Mouse (Mus musculus) heart, embryonic 10.5 days (tissue): Measurements from ENCODE around the gene Tmigd1. TPM values are rescaled to one million over a fixed set of nuclear protein-coding genes. Genes with fewer than 3 reads are reported as not detected.

Experiments used
- DNase-seq: peaks from one replicate; pipeline ENCODE4 v3.0.0-alpha.2; 2017; ENCODE audit warnings: low spot score
- H3K27ac ChIP-seq: fragments of 300-500 bp; sonication (generic); 2 replicates; pipeline ENCODE4 v1.5.1; 2016; ENCODE audit warnings: mild to moderate bottlenecking
- H3K27me3 ChIP-seq: fragments of 300-500 bp; sonication (generic); 2 replicates; pipeline ENCODE4 v1.6.1; 2016; ENCODE audit warnings: mild to moderate bottlenecking; ENCODE audit not compliant: poor library complexity, insufficient read depth, severe bottlenecking
- H3K36me3 ChIP-seq: fragments of 300-500 bp; sonication (generic); 2 replicates; pipeline ENCODE4 v1.6.1; 2016; ENCODE audit warnings: mild to moderate bottlenecking, moderate library complexity
- H3K4me1 ChIP-seq: fragments of 300-500 bp; sonication (generic); 2 replicates; pipeline ENCODE4 v1.6.1; 2016; ENCODE audit warnings: mild to moderate bottlenecking
- H3K4me3 ChIP-seq: fragments of 300-500 bp; sonication (generic); 2 replicates; pipeline ENCODE4 v1.5.1; 2016; ENCODE audit warnings: mild to moderate bottlenecking, moderate library complexity
- H3K9me3 ChIP-seq: fragments of 300-500 bp; sonication (generic); 2 replicates; pipeline ENCODE4 v1.6.1; 2016; ENCODE audit warnings: mild to moderate bottlenecking, moderate library complexity
- WGBS: fragments of 180-500 bp; shearing (Covaris S2); methylation state at CpG from one replicate; pipeline ENCODE4 v1.1.7; 2016; 5-methylcytosine and 5-hydroxymethylcytosine counted together
- polyA plus RNA-seq: library from polyadenylated mRNA; unstranded; fragments of >200 nt; fragmentation: Nextera tagmentation; extraction: Ambion mirVana; gene quantifications from 2 replicates; pipeline ENCODE4 v1.2.1, GENCODE M21; 2016

Gene Tmigd1
- polyA plus RNA-seq, 1 experiment from 2014 or later = 0.40 TPM

DNA sequence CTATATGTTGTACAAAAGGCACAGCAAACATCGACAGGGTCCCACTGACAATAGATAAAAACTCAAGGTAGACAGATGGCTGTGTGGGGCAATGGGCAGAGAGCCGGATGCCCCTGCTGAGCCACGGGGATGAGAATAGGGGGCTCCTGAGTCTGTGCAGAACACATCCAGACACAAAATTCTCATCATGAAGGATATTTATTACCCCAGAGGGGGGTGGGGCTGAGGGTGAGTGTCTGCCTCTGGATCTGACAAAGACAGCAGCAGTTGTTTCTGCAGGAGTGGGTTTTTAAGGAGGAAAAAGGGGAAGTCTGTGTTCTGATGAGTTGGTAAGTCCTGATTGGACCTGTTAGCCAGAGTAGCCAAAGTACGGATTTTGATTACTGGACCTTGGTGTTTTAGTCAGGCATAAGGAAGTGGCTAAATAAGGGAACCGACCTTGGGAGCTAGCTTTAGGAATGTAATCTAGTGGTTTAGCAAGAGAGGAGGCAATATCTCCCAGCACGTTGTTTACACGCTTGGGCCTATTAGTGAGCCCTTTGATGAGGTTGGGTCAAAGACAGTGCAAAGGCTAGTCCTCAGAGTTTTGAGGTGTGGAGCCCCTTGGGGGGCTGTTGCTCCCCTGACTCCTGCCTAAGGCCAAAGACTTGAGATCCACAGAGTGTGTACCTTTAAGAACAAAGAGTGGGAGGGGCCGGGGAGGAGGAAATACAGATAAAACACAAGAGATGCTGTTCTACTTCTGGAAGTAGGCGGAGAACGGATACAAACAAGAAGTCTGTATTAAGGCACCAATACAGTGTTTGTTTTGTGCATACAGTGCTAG lies 12.4 kb upstream of the Tmigd1 start:
- Histone ChIP-seq H3K27ac (peak overlapping the region; percentile 76), H3K4me3 (peak overlapping the region; percentile 3; the same call in 1 of the 2 replicates), H3K36me3 (no peaks in the 10 kb centered on the region), H3K9me3 (no peaks in the 10 kb centered on the region), H3K27me3 (no peaks in the 10 kb centered on the region), H3K4me1 (peaks cover 22% of the 10 kb centered on the region)
- no peak for DNase-seq
- WGBS = 39% methylated on average over 10 of the region's 10 CpGs

- H3K27me3 ChIP-seq = no peaks in the 10 kb centered on the region
- 89% methylated on average over 7 of the region's 7 CpGs for WGBS
- no peak for DNase-seq
- peaks cover 22% of the 10 kb centered on the region for H3K4me1 ChIP-seq
- H3K9me3 ChIP-seq = no peaks in the 10 kb centered on the region
- H3K4me3 ChIP-seq = no peak overlapping the region
- no peaks in the 10 kb centered on the region for H3K36me3 ChIP-seq
- no peak overlapping the region for H3K27ac ChIP-seq
These were observed 10.8 kb upstream of the Tmigd1 start for GRCm38 (mm10) chr11:76891171-76891570.

DNA sequence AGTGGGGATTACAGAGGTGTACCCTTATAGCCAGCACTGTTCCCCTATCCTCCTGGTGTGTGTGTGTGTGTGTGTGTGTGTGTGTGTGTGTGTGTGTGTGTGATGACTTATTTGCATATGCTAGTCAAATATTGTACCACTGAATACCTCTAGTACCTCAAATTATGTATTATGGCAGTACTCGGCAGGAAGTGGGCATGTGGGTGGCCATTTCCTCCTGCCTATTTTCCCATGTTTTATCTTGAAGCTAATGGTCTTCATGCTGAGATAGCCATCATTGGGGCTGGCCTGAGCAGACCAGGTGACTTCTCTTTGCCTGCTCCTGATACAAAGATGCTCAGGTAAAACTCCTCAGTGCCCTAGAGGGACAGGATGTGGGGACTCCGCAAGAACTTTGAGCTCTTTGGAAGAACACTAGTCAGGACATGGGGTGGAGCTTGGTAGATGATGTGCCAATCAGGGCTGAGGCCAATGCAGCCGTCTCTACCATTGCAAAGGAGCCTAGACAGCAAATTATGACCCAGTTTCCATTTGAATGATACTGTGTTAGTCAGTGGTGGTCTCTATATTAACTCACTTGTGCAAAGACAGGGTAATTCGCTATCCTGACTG lies 10.1 kb upstream of the Tmigd1 start:
- Histone ChIP-seq H3K9me3 (no peaks in the 10 kb centered on the region), H3K36me3 (no peaks in the 10 kb centered on the region), H3K4me1 (peaks cover 26% of the 10 kb centered on the region), H3K27ac (peak overlapping the region; percentile 13; the same call in 1 of the 2 replicates), H3K4me3 (no peak overlapping the region), H3K27me3 (no peaks in the 10 kb centered on the region)
- WGBS = 74% methylated on average over 4 of the region's 4 CpGs
- no peak for DNase-seq

- no peaks in the 10 kb centered on the region for H3K27me3 ChIP-seq
- peak overlapping the region; percentile 67; the same call in 1 of the 2 replicates for H3K27ac ChIP-seq
- WGBS = 76% methylated on average over 3 of the region's 3 CpGs
- no peak for DNase-seq
- H3K36me3 ChIP-seq = no peaks in the 10 kb centered on the region
- H3K4me3 ChIP-seq = no peak overlapping the region
- peaks cover 26% of the 10 kb centered on the region for H3K4me1 ChIP-seq
- H3K9me3 ChIP-seq = no peaks in the 10 kb centered on the region
These were observed 9.0 kb upstream of the Tmigd1 start for GRCm38 (mm10) chr11:76892972-76893371.

- WGBS = 36% methylated on average over 4 of the region's 4 CpGs
- no peaks in the 10 kb centered on the region for H3K9me3 ChIP-seq
- H3K27me3 ChIP-seq = no peaks in the 10 kb centered on the region
- no peak overlapping the region for H3K4me3 ChIP-seq
- peaks cover 26% of the 10 kb centered on the region for H3K4me1 ChIP-seq
- H3K27ac ChIP-seq = peak overlapping the region; percentile 67
- DNase-seq = peak; percentile 79
- H3K36me3 ChIP-seq = no peaks in the 10 kb centered on the region
These were observed 8.4 kb upstream of the Tmigd1 start for GRCm38 (mm10) chr11:76893570-76893969.

DNA sequence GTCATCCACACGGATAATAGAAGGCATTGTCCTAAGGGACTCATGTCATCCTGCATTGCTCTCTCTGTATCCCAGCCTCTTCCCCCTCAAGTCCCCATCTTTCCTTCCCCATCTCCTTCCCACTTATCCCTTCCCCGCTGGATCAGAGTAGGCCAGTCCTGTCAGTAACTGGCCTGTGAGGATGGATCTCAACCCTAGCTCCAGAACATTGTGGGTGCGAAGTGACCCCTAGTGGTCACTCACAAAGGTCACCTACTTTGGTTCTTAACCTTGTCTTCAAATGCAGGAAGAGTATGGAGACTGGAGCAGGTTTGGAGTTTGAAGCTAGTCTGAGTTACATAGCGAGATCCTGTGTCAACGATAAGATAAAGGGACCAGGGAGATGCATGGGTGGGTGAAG lies 7.7 kb upstream of the Tmigd1 start:
- peaks cover 26% of the 10 kb centered on the region for H3K4me1 ChIP-seq
- no peaks in the 10 kb centered on the region for H3K36me3 ChIP-seq
- H3K4me3 ChIP-seq = 0 out of 2 replicates have a peak overlapping the region, but pooled peaks have one; percentile 3
- no peaks in the 10 kb centered on the region for H3K27me3 ChIP-seq
- H3K27ac ChIP-seq = peak overlapping the region; percentile 67; the same call in 1 of the 2 replicates
- WGBS = 22% methylated on average over 5 of the region's 5 CpGs
- DNase-seq = peak; percentile 84
- H3K9me3 ChIP-seq = no peaks in the 10 kb centered on the region

GRCm38 (mm10) chr11:76896360-76896759 lies 5.6 kb upstream of the Tmigd1 start:
- Histone ChIP-seq H3K4me3 (no peak overlapping the region), H3K4me1 (peaks cover 16% of the 10 kb centered on the region), H3K27ac (no peak overlapping the region), H3K36me3 (no peaks in the 10 kb centered on the region), H3K27me3 (no peaks in the 10 kb centered on the region), H3K9me3 (no peaks in the 10 kb centered on the region)
- no peak for DNase-seq
- 57% methylated on average over 6 of the region's 6 CpGs for WGBS

- Histone ChIP-seq H3K9me3 (no peaks in the 10 kb centered on the region), H3K36me3 (no peaks in the 10 kb centered on the region), H3K4me1 (peaks cover 16% of the 10 kb centered on the region), H3K27me3 (no peaks in the 10 kb centered on the region), H3K27ac (no peak overlapping the region), H3K4me3 (no peak overlapping the region)
- no peak for DNase-seq
- WGBS = 77% methylated on average over 1 of the region's 1 CpGs
These were observed 4.8 kb upstream of the Tmigd1 start for GRCm38 (mm10) chr11:76897126-76897525.

DNA sequence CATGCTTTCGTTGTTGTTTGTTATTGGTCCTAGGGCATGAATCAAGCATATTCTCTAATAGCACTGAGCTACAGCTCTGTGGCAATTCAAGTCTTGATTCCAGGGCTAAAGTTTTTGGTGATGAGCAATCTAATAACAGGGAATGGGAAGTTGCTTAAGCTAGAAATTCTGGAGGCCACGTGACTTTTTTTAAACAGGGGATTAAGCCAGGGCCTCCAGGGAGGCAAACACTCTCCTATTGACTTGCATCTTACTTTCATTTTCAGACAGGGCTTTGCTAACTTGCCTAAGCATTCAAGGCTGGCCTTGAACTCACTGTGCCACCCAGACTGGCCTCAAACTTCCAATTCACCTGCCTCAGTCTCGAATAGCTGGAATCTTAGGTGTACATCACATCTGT lies 4.1 kb upstream of the Tmigd1 start:
- no peak for DNase-seq
- Histone ChIP-seq H3K4me3 (no peak overlapping the region), H3K36me3 (no peaks in the 10 kb centered on the region), H3K4me1 (peaks cover 14% of the 10 kb centered on the region), H3K27ac (no peak overlapping the region), H3K27me3 (no peaks in the 10 kb centered on the region), H3K9me3 (no peaks in the 10 kb centered on the region)
- 56% methylated on average over 3 of the region's 3 CpGs for WGBS

GRCm38 (mm10) chr11:76898751-76899150 lies 3.2 kb upstream of the Tmigd1 start:
- Histone ChIP-seq H3K27me3 (no peaks in the 10 kb centered on the region), H3K4me1 (peaks cover 7% of the 10 kb centered on the region), H3K36me3 (no peaks in the 10 kb centered on the region), H3K27ac (no peak overlapping the region), H3K4me3 (no peak overlapping the region), H3K9me3 (no peaks in the 10 kb centered on the region)
- 94% methylated on average over 3 of the region's 3 CpGs for WGBS
- DNase-seq = no peak

GRCm38 (mm10) chr11:76899758-76900738 lies 1.9 kb upstream of the Tmigd1 start:
- Histone ChIP-seq H3K27me3 (no peaks in the 10 kb centered on the region), H3K9me3 (no peaks in the 10 kb centered on the region), H3K4me3 (no peak overlapping the region), H3K27ac (no peak overlapping the region), H3K4me1 (peaks cover 4% of the 10 kb centered on the region), H3K36me3 (no peaks in the 10 kb centered on the region)
- 61% methylated on average over 5 of the region's 5 CpGs for WGBS
- no peak for DNase-seq

DNA sequence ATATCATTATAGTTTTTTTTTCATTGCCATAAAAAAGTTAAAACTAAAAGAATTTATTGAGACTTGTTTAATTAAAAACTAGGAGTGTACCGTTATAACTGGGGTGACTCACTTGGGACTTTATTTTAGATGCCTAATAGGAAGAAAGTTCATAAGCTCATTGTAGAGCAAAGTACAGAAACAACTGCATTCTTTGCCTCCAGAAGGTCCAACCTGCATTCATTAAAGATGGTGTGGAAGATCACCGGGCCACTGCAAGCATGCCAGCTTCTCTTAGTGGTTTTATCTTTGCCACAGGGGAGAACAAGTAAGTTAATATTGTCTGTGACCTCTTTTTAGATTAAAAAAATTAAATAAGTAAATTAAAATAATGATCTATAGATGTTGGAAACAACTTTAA lies 2.4 kb downstream of the Tmigd1 start:
- Histone ChIP-seq H3K4me1 (no peaks in the 10 kb centered on the region), H3K27ac (no peak overlapping the region), H3K36me3 (no peaks in the 10 kb centered on the region), H3K9me3 (no peaks in the 10 kb centered on the region), H3K4me3 (no peak overlapping the region), H3K27me3 (no peaks in the 10 kb centered on the region)
- DNase-seq = no peak
- WGBS = 88% methylated on average over 2 of the region's 2 CpGs
